7 mouse cellular contexts compared by ENCODE assay signal in the genomic region with DNA sequence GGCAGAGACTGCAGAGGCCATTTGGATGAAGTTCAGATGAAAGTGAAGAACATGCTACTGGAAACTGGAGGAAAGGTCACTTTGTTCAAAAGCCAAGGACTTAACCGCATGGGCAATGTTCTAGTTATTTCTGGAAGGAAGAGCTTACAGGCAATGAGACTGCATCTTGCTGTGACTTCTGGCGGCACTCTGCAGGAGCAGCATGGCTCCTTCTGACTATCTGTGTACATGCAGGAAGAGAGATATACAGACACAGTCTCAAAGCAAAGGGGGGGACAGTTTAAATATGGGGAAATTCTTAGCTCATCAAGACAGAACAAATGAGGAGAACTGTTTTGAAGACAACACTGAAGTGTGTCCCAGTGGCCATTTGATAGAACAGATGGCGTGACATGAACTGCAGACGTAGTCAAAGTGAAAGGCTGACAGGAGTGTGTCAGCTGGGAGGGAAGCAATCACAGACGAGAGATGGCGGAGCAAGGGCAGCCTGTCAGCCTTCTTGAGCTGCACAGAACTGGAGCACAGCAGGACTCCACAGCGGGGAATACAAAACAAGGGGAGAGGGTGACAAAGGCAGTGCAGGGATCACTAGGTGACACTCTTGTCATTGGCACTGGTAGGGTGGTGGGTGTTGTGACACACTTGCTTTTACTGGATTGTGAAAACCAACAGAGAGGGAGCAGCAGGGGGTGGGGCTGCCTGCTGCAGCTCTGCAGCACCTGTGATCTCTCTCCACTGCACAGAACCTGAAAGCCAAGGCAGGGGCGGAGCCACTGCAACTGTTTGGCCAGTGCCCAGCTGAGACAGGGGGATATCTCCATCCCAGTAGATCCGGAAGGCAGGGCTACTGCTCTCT.
A peak's percentile ranks its signal among the peaks of the same experiment; 100 is the strongest.
DNase-seq lines count a peak whose midpoint lies in the region; ATAC-seq and TF ChIP-seq lines count a peak whose summit lies in the region.

No protein-coding gene starts in this region.

- peak; percentile 18 for DNase-seq in A20 (ENCODE audit: low read depth, low spot score)
- peak; percentile 57 to 58 for DNase-seq in cerebellum, postnatal 36 days
- peak; percentile 59 to 64 for DNase-seq in heart, postnatal 10 days
- DNase-seq in layer of hippocampus, postnatal 10 days (ENCODE audit: low spot score in 2 of 2), result peak; percentile 33 to 34
- DNase-seq in yolk sac, embryonic 10.5 days (ENCODE audit: low spot score), result no peak

- no peaks in the 10 kb centered on the region for H3K27me3 ChIP-seq in ES-Bruce4 (ENCODE audit: control insufficient read depth, insufficient read depth, low read length, poor library complexity, severe bottlenecking)
- H3K27me3 ChIP-seq in midbrain, embryonic 12.5 days, result no peaks in the 10 kb centered on the region

- intact Hi-C loops in heart, postnatal 10 days (cut with DNase I), result no loop called here

- ATAC-seq in midbrain, embryonic 12.5 days (ENCODE audit: low FRiP score, low read depth), result peak; percentile 60

- H3K27ac ChIP-seq in ES-Bruce4 (ENCODE audit: insufficient read depth, low read length), result peak overlapping the region; percentile 1; the same call in 1 of the 2 replicates
- H3K27ac ChIP-seq in midbrain, embryonic 12.5 days (replicated peaks), result peak overlapping the region; percentile 20; the same call in 1 of the 2 replicates

- no peak overlapping the region for H3K4me3 ChIP-seq in ES-Bruce4 (ENCODE audit: low read depth, low read length)
- H3K4me3 ChIP-seq in midbrain, embryonic 12.5 days, result no peak overlapping the region

- no peak overlapping the region for H3K4me2 ChIP-seq in midbrain, embryonic 12.5 days (replicated peaks)

- H3K9ac ChIP-seq in ES-Bruce4 (ENCODE audit: low read depth, poor library complexity, severe bottlenecking), result no peak overlapping the region
- no peak overlapping the region for H3K9ac ChIP-seq in midbrain, embryonic 12.5 days (replicated peaks)

- WGBS in midbrain, embryonic 12.5 days, result 50% methylated on average over 9 of the region's 9 CpGs

- H3K4me1 ChIP-seq in ES-Bruce4 (ENCODE audit: control insufficient read depth, insufficient read depth, low read length), result peaks cover 4% of the 10 kb centered on the region
- H3K4me1 ChIP-seq in midbrain, embryonic 12.5 days, result 0 out of 2 replicates have a peak, but pooled peaks cover 4% of the 10 kb centered on the region

- TF ChIP-seq CTCF in ES-Bruce4 (IDR thresholded peaks at IDR 0.05; ENCODE audit: low read depth, low read length), result no peak

- no peaks in the 10 kb centered on the region for H3K9me3 ChIP-seq in ES-Bruce4 (replicated peaks; ENCODE audit: control insufficient read depth, insufficient read depth, low read length, poor library complexity, severe bottlenecking)
- H3K9me3 ChIP-seq in midbrain, embryonic 12.5 days, result no peaks in the 10 kb centered on the region

- H3K36me3 ChIP-seq in ES-Bruce4 (ENCODE audit: control insufficient read depth, insufficient read depth, low read length, poor library complexity, severe bottlenecking), result no peaks in the 10 kb centered on the region
- no peaks in the 10 kb centered on the region; the same call in 1 of the 2 replicates for H3K36me3 ChIP-seq in midbrain, embryonic 12.5 days

- TF ChIP-seq POLR2A in ES-Bruce4 (IDR thresholded peaks at IDR 0.05; ENCODE audit: insufficient read depth, low read length), result no peak

- peak; percentile 78; the same call in 1 of the 2 replicates for TF ChIP-seq EP300 in ES-Bruce4 (IDR thresholded peaks at IDR 0.05; ENCODE audit: insufficient read depth, low read depth, low read length)
